Mouse (Mus musculus): ENCODE measurements around the gene Gm6169. TPM values are rescaled to one million over a fixed set of nuclear protein-coding genes. Genes with fewer than 3 reads are reported as not detected.
A peak's percentile ranks its signal among the peaks of the same experiment; 100 is the strongest.
"Not testable (repeated sequence)": the region's sequence is repeated elsewhere in the genome, so short reads cannot be mapped to it uniquely, and the experiment has no call there.

Gene Gm6169
- total and polyA plus RNA-seq, 3 experiments = 3.9 to 17.6 (median 4.4) TPM

DNA sequence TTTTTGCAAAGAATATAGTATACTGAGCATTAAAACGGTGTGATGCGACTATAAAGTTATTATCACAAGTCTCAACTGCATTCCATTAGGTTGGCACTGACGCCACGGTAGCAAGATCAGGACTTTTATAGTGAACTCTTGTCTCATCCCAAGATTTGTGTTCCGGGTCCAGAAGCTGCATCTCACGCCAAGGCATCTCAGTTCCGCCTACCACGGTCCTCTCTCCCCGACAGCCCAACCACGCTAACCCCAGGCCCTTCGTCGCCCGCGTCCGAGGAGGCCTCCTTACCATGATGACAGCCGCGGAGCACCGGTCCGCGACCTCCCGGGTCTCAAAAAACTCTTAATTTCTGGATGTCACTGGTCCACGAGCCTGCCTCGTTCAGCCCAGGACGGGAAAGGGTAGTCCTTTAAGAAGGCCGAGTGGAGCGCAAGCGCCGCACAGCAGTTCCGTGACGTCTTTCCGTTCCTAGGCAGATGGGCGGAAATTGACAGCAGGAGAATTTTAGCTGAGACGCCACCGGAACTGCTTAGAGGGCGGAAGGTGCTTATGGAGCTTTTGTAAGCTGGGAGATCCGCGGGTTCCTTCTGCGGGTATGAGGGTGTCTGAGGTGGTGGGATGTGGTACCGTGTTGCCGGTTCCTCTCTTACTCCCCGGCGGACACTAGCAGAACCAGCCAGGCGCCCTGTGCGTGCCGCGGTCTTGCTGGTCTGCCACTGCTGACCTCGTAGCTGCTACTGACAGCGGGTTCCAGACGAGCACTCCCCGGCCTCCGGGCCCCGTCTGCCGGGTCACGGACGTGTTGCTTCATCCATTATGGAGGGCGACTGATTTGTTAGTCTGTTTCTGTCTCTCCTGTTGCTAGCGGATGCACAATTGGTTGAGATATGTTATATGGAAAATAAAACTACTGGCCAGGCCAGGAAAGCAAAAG is 38.7 kb upstream of the Gm6169 start, which contains the start of the genes Gfm2 and Nsa2 (continued):
- TF ChIP-seq ETS1 (conservative IDR thresholded peaks at IDR 0.05; ENCODE audit: low read depth, low read length) = no peak
- peak; percentile 85 for TF ChIP-seq NELFE (IDR thresholded peaks at IDR 0.05; ENCODE audit: low read depth, low read length)
- TF ChIP-seq USF1 (IDR thresholded peaks at IDR 0.05; ENCODE audit: low read depth, low read length) = no peak
- peak; percentile 94 for TF ChIP-seq POLR2A (IDR thresholded peaks at IDR 0.05; ENCODE audit: low read depth, low read length)

DNA sequence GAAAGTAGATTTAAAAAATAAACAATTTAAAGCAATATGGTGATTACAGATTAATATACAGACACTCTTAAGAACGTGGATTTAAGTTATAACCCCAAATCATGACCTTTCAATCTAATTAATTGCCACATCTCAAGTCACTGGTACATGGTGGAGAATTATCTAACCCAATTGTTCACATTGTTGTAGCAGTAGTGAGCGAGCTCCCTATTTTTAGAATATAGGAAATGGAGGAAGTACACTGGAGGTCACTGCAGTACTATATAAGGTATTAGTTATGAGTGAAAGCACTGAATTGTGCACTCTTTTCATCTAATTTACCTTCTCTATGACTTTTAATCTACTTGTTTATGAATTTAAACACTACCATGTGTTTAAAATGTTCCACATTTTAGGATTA is 31.4 kb upstream of the Gm6169 start:
- in situ Hi-C loops (cut with MboI; ENCODE audit: low pct_ligation_motif_present, low pct_unique_long_range_greater_than_20kb, low sequenced_read_pairs) = not testable (repeated sequence)

DNA sequence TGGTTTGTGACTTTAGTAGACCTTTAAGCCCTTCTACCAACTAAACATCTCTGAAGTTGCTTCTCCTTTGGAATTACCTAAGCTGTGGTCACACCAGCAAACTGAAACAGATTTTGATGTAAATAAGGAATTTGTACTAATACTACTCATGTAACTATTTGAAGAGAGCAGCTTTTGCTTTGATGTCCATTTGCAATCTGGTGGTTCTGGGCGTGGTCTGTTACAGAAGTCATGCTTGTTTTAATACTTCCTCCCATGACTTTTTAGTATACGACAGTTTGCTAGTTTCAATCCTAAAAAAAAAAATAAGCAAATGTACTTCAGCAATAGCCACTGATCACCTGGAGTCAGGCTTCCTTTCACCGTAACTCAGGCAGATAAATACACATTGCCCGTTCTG is 30.6 kb upstream of the Gm6169 start:
- H3K4me2 ChIP-seq (ENCODE audit: insufficient read depth, low read depth, poor library complexity, severe bottlenecking); dilution Hi-C loops (cut with MboI; ENCODE audit: extremely low pct_ligation_motif_present, extremely low pct_unique_long_range_greater_than_20kb, low sequenced_read_pairs); H3K27me3 ChIP-seq (replicated peaks); H3K4me1 ChIP-seq (ENCODE audit: control insufficient read depth in 1 of 2, insufficient read depth in 2 of 2); in situ Hi-C loops (cut with MboI; ENCODE audit: low pct_ligation_motif_present, low pct_unique_long_range_greater_than_20kb, low sequenced_read_pairs); H3K9me3 ChIP-seq (replicated peaks; ENCODE audit: low read length); H3K79me2 ChIP-seq (replicated peaks; ENCODE audit: control insufficient read depth, extremely low read depth, insufficient read depth, poor library complexity, severe bottlenecking); H3K9ac ChIP-seq (ENCODE audit: insufficient read depth, low read depth); H3K4me3 ChIP-seq (replicated peaks in 1 of 3; ENCODE audit: low read depth in 2 of 3, low read length in 2 of 3, poor library complexity in 1 of 3); DNase-seq (ENCODE audit: extremely low read depth); H3K27ac ChIP-seq (ENCODE audit: insufficient read depth, low read depth): not testable (repeated sequence)
- H3K36me3 ChIP-seq (replicated peaks in 1 of 2; ENCODE audit: control insufficient read depth in 1 of 2, insufficient read depth in 1 of 2, low read length in 1 of 2) = peaks cover 17 to 33% of the 10 kb centered on the region in 2 experiments

More for the DNA sequence above, 31.4 kb upstream of the Gm6169 start:
- H3K9ac ChIP-seq (ENCODE audit: insufficient read depth, low read depth); H3K27ac ChIP-seq (ENCODE audit: insufficient read depth, low read depth); H3K4me3 ChIP-seq (replicated peaks in 1 of 3; ENCODE audit: low read depth in 2 of 3, low read length in 2 of 3, poor library complexity in 1 of 3); H3K27me3 ChIP-seq (replicated peaks); H3K4me1 ChIP-seq (ENCODE audit: control insufficient read depth in 1 of 2, insufficient read depth in 2 of 2); H3K9me3 ChIP-seq (replicated peaks; ENCODE audit: low read length); H3K4me2 ChIP-seq (ENCODE audit: insufficient read depth, low read depth, poor library complexity, severe bottlenecking); dilution Hi-C loops (cut with MboI; ENCODE audit: extremely low pct_ligation_motif_present, extremely low pct_unique_long_range_greater_than_20kb, low sequenced_read_pairs); DNase-seq (ENCODE audit: extremely low read depth); H3K79me2 ChIP-seq (replicated peaks; ENCODE audit: control insufficient read depth, extremely low read depth, insufficient read depth, poor library complexity, severe bottlenecking): not testable (repeated sequence)
- H3K36me3 ChIP-seq (replicated peaks in 1 of 2; ENCODE audit: control insufficient read depth in 1 of 2, insufficient read depth in 1 of 2, low read length in 1 of 2) = peaks cover 22 to 40% of the 10 kb centered on the region in 2 experiments

DNA sequence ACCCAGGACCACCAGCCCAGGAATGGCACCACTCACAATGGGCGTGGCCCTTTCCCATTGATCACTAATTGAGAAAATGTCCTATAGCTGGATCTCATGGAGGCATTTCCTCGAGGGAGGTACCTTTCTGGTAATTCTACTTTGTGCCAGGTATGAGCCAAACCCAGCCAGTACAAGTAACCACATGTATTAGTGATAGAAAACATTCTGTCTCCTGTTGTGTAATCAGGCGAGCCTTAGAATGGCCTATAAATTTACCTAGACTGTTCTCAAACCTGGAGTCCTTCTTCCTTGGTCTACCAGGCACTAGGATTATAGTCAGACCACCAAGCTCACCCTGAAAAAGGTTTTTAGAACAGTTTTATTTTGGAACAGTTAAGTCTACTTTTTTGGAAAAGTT is 22.3 kb upstream of the Gm6169 start:
- H3K9me3 ChIP-seq (replicated peaks; ENCODE audit: low read length) = no peaks in the 10 kb centered on the region
- TF ChIP-seq HCFC1 (IDR thresholded peaks at IDR 0.05; ENCODE audit: low read depth, low read length) (no peak), SMC3 (IDR thresholded peaks at IDR 0.05; ENCODE audit: low read depth, low read length) (no peak), SIN3A (IDR thresholded peaks at IDR 0.05; ENCODE audit: low read length) (no peak), ZMIZ1 (IDR thresholded peaks at IDR 0.05; ENCODE audit: low read depth, low read length) (no peak), MAZ (IDR thresholded peaks at IDR 0.05; ENCODE audit: low read depth, low read length) (no peak), CTCF (conservative IDR thresholded peaks at IDR 0.05 in 1 of 2, IDR thresholded peaks at IDR 0.05 in 1 of 2; ENCODE audit: low read depth in 2 of 2, low read length in 2 of 2) (no peak), JUND (conservative IDR thresholded peaks at IDR 0.05; ENCODE audit: low read depth, low read length) (no peak), POLR2AphosphoS2 (IDR thresholded peaks at IDR 0.05; ENCODE audit: low read depth, low read length) (no peak), NELFE (IDR thresholded peaks at IDR 0.05; ENCODE audit: low read depth, low read length) (no peak), PAX5 (IDR thresholded peaks at IDR 0.05; ENCODE audit: low read length) (no peak), ZC3H11A (IDR thresholded peaks at IDR 0.05; ENCODE audit: low read depth, low read length) (no peak), ZKSCAN1 (IDR thresholded peaks at IDR 0.05; ENCODE audit: borderline replicate concordance, low read depth, low read length) (no peak), RAD21 (IDR thresholded peaks at IDR 0.05; ENCODE audit: low read depth, low read length) (no peak), GABPA (IDR thresholded peaks at IDR 0.05; ENCODE audit: insufficient replicate concordance, low read depth, low read length) (no peak), ZNF384 (IDR thresholded peaks at IDR 0.05; ENCODE audit: low read depth, low read length) (no peak), MYC (IDR thresholded peaks at IDR 0.05; ENCODE audit: low read depth, low read length) (no peak), JUN (IDR thresholded peaks at IDR 0.05; ENCODE audit: insufficient read depth, low read depth, low read length) (no peak), IRF4 (IDR thresholded peaks at IDR 0.05; ENCODE audit: low read depth, low read length) (no peak), MEF2A (IDR thresholded peaks at IDR 0.05; ENCODE audit: borderline replicate concordance, low read depth, low read length) (no peak)
- H3K27ac ChIP-seq (ENCODE audit: insufficient read depth, low read depth) = no peak overlapping the region
- H3K4me3 ChIP-seq (replicated peaks in 1 of 3; ENCODE audit: low read depth in 2 of 3, low read length in 2 of 3, poor library complexity in 1 of 3) = no peak overlapping the region
- no peaks in the 10 kb centered on the region for H3K4me1 ChIP-seq (ENCODE audit: control insufficient read depth in 1 of 2, insufficient read depth in 2 of 2)
- no peaks in the 10 kb centered on the region for H3K79me2 ChIP-seq (replicated peaks; ENCODE audit: control insufficient read depth, extremely low read depth, insufficient read depth, poor library complexity, severe bottlenecking)
- H3K9ac ChIP-seq (ENCODE audit: insufficient read depth, low read depth) = no peak overlapping the region
- DNase-seq (ENCODE audit: extremely low read depth) = no peak
- in situ Hi-C loops (cut with MboI; ENCODE audit: low pct_ligation_motif_present, low pct_unique_long_range_greater_than_20kb, low sequenced_read_pairs) = no loop called here
- no peaks in the 10 kb centered on the region for H3K27me3 ChIP-seq (replicated peaks)
- dilution Hi-C loops (cut with MboI; ENCODE audit: extremely low pct_ligation_motif_present, extremely low pct_unique_long_range_greater_than_20kb, low sequenced_read_pairs) = no loop called here
- H3K4me2 ChIP-seq (ENCODE audit: insufficient read depth, low read depth, poor library complexity, severe bottlenecking) = no peak overlapping the region
- no peaks in the 10 kb centered on the region for H3K36me3 ChIP-seq (replicated peaks in 1 of 2; ENCODE audit: control insufficient read depth in 1 of 2, insufficient read depth in 1 of 2, low read length in 1 of 2)

Measured in CH12.LX (cell line).